Mouse (Mus musculus): ENCODE results near the gene Sipa1l2.

Sipa1l2 gene

DNA sequence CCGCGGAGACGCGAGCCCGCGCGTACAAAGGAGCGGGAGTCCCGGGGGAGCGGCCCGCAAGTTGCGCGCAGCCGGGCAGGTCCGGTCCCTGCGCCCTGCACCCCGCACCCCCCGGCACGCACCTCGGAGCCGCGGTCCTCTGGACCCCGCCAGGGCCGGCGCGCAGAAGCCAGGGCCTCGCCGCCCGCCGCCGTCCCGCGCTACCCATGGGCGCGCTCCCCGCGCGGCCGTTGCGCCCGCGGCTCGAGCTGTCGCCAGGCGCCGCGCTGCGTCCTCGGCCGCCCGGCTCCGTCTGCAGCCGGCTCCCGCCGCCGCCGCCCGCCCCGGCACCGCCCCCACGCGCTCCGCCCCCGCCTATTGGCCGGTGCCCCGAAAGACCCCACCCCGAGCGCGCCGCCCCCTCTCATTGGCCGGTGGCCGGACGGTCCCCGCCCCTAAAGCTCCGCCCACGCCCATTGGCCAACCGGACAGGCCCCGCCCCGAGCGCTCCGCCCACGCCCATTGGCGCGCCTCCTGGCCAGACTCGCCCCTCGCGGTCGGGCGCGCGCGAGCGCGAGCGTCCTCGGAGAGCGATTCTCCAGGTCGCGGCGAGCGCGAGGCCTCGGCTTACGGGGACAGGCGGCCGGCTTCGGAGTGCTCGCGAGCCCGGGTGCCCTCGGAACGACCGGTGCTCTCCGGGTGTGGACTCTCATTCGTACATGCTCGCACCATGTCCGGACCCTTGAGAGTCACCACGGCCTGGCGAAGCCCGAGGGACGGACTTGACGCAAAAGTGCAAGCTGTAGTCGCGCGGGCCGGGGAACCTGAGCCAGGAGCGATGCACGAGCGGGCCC is at the start of gene Sipa1l2:
Gene Sipa1l2 (minus strand): TSS at position 276 of the 833 bp plus-strand sequence.
- in situ Hi-C loops (cut with MboI, MseI) = loop anchor here (5.0 kb wide), 2 partner anchors 298 to 367 kb away; no protein-coding TSS in a partner anchor

DNA sequence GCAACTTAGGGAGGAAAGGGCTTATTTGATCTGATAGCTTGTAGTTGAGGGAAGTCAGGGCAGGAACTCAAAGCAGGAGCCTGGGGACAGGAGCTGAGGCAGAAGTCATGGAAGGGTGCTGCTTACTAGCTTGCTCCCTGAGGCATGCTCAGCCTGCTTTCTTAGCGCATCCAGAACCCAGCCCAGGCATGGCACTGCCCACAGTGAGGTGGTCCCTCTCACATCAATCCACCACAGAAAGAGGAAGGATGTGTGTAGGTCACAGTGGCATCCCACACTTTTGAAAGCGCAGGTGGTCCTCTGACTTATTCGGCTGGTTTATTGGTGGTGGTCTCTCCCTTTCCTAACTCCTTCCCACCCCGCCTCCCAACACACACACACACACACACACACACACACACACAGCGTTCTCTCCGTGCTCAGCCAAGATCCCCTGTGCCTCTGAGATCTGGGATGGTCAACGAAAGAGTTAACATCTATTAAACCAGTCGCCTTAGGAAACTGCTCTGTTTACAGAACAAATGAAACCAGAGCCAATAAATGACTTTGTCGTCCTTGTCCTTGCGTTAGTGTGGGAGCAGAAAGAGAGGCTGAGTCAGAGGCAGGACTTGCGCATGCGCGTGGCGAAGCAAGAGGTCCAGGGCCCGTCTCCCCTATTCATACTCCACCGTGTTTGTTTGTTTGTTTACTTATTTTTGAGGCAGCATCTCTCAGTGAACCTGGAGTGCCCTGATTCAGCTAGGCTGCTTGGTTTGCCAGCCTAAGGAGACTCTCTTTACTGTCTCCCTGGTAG is 49.1 kb upstream of the Sipa1l2 start:
- in situ Hi-C loops (cut with MboI, MseI) = no loop called here

DNA sequence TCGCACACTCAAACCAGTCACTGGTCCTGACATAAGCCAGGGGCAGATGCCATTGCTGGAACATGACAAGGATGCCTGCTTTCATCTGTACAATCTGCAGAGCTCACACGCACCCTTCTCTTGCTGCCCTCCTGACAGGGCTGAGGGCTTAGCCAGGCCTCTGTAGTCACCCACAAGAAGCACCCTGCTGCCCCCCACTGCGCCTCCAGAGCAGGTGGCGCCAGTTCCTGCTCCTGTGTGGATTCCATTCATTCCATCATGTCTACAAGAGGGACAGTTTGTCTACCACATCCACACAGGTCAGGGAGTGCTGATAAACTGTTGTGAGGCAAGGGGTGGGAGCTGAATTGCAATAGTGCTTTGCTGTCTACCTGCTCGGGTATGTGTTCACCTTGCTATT is 47.3 kb upstream of the Sipa1l2 start:
- in situ Hi-C loops (cut with MboI, MseI) = no loop called here

- in situ Hi-C loops (cut with MboI, MseI) = no loop called here
These were observed 46.4 kb upstream of the Sipa1l2 start for GRCm38 (mm10) chr8:125616039-125616438.

DNA sequence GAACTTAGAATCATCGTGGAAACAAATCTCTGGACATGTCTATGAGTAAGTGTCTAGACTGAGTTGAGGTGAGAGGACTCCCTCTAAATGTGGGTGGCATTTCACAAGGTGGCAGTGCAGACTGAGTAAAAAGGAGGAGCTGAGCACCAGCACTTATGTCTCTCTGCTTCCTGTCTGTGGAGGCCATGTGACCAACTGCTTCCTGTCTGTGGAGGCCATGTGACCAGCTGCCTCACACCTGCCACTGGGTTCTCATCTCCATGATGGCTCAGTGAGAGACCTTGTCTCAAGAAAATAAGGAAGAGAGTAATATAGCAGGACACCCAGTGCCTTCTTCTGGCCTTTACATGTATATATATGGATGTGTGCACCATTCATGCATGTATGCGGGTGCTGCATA is 43.9 kb upstream of the Sipa1l2 start:
- in situ Hi-C loops (cut with MboI, MseI) = no loop called here

DNA sequence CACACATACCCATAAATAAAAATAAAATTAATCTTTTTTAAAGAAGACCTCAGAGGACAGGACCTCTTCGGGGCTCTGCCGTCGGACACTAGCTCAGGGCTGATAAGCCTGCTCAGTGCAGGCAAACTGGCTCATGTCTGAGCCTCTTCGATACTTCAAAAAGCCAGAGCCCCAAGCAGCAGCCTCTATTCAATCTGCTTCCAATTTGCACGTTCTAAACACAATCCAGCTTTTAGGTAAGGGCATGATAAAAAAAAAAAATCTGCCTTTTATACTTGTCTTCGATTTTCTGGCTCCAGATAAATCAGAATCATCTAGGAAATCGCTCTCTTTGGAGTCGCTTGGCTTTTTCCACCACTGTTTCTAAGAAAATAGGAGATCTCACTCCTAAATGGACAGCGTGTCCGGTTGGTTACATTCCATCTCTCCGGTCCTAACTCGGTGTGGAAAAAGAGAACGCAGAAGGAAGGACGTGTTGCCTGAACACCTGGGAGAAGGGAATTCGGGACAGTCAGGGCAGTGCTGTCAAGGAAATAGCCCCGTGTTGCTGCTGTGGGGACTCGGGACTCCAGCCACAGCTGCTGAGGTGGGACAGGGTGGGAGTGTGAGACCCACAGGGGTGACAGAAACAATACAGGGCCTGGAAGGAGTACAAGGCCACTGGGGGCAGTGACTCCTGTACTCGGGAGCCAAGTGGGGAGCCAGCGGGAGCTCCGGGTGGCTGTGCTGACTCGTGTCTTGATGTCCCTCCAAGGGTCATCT is 42.4 kb upstream of the Sipa1l2 start:
- in situ Hi-C loops (cut with MboI, MseI) = no loop called here

DNA sequence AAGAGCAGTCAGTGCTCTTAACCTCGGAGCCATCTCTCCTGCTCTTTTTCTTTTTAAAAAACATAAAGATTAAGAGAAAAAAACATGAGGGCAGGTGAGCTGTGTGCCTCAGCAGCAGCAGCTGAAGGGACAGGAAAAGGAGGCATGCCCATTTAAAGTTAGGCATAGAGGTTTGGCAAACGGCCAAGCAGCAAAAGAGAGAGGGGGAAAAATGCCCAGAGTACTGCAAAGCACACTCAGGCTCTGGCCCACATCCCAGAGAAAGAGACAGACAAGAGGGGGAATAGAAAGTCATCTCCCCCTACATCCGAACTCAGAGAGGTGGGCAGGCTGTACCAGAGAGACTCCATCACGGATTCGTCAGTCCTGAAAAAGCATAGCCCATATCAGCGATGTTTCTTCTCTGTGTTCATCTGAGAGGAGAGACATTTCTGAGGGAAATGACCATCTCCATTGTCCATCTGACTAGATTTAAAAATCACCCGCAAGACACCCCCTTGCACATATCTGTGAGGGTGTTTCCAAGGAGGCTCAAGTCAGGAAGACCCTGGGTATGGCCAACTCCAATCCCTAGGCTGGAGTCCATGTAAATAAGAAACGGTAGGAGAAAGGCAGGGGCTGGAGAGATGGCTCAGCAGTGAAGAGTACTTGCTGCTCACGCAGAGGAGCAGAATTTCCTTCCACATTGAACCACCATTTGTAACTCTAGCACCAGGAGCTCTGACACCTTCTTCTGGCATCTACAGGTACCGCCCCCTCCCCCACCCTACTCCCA is 41.6 kb upstream of the Sipa1l2 start:
- in situ Hi-C loops (cut with MboI, MseI) = no loop called here

DNA sequence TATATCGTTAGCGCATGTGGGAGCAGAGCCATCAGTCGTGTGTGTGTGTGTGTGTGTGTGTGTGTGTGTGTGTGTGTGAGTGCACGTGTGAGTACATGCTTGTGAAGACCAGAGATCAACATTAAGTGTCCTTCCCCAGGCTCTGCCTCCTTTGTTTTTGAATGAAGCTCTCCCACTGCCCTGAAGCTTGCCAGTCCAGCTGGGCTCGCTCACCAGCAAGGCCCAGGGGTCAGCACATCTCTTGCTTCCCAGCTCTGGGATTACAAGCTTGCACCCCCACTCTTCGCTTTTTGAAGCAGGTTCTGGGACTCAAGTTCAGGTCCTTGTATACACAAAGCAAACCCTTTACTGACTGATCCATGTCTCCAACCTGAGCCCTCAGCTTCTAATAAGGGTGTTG is 40.1 kb upstream of the Sipa1l2 start:
- in situ Hi-C loops (cut with MboI, MseI) = no loop called here

DNA sequence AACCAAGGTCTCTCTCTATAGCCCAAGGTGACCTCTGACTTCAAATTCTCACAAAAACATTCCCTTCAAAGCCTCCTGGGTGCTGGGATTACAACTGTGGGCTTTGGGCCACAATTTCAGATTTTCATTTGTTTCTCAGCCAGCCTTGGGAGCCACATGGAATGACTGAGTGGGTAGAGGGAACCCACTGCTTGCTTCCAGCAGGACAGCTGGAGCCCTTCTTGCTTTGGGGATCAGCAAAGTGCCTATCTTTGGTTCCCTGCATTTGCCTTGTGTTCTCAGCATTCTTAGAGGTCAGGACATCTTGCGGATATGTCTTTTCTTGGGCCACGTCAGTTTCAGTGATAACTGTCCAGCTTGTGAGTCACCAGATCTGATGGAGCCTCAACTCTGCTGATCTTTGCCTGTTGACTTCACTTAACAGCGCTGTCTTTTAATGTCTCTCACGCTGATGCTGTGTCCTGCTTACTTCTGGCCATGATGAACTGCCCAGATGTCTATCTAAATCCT is 38.2 kb upstream of the Sipa1l2 start:
- in situ Hi-C loops (cut with MboI, MseI) = no loop called here

GRCm38 (mm10) chr8:125606937-125607336 is 37.3 kb upstream of the Sipa1l2 start:
- in situ Hi-C loops (cut with MboI, MseI) = no loop called here

DNA sequence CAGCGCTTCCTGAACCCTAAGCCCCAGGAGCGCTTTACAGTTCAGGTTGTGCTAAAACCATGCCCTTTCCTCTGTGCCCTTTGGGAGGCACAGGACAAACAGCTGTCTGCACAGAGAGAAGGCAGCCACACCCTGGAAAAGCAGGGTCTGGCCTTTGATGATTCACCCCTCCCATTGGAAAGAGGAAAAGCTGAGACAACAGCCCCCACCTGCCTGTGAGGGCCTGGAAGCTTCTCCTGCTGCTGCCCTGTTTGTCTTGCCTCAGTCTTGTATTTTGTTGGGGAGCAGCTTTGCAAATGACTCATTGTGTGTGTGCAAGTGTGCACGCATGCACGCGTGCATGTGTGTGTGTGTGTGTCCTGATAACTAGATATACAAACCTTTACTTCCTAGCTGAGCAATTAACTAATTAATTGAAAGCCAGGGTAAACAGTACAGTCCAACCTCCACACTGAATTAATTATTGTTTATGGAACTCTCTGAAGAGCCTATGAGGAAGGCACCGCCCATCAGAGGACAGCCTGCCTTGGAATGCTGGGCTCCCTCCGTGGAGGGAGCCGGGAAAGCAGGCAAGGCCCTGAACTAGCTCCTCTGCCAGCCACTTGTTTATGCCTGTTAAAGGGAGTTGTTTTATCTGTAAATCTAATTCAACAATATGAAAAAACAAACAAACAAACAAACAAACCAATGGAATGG is 35.4 kb upstream of the Sipa1l2 start:
- in situ Hi-C loops (cut with MboI, MseI) = no loop called here

- in situ Hi-C loops (cut with MboI, MseI) = no loop called here
These were observed 34.7 kb upstream of the Sipa1l2 start for GRCm38 (mm10) chr8:125604213-125604816.

- in situ Hi-C loops (cut with MboI, MseI) = no loop called here
These were observed 33.8 kb upstream of the Sipa1l2 start for GRCm38 (mm10) chr8:125603312-125603840.

DNA sequence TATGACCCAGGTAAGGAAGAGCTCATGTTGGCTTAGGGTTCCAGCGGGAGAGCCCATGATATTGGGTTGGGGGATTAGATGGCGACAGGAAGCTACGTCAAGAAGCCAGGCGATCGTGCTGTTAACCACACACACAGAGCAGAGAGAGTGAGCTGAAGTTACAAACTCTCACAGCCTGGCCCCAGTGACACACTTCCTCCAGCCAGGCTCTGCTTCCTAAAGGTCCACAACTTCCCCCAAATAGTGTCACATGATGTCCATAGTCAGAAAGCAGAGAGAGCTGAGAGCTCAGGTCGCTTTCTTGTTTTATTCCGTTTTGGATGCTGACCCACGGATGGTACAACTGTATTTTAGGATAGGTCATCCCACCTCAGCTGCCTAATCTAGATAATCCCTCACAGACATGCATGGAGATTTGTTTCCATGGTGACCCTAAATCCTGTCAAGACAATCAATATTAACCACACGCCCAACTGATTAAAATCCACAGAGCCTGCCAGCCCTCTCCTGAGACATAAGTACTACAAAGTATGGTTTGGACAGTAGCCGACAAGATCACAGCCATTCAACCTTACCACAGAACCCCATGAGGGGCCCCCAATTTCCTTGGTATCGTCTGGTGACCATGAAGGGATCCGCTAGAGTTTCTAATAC is 30.6 kb upstream of the Sipa1l2 start:
- in situ Hi-C loops (cut with MboI, MseI) = no loop called here

- in situ Hi-C loops (cut with MboI, MseI) = no loop called here
These were observed 26.2 kb upstream of the Sipa1l2 start for GRCm38 (mm10) chr8:125595571-125596508.

GRCm38 (mm10) chr8:125590363-125590762 is 20.8 kb upstream of the Sipa1l2 start:
- in situ Hi-C loops (cut with MboI, MseI) = no loop called here

DNA sequence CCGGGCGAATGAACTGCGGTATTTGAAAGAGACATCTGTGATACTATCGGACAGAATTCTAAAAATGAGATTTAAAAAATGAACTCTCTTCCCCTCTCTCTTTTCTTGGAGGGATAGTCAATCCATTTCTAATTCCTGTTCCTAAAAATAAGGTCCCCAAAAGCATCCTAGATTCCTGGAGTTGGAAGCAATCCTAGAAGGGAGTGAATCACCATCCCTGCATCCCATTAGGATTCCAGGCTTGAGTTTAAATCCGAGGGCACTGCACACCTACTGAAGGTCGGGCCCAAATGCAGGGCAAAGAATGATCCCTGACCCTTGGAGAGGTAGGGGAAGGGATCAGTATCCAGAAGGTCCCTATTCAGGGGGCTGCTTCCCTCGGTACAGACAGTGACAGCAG is 17.0 kb upstream of the Sipa1l2 start:
- in situ Hi-C loops (cut with MboI, MseI) = loop anchor here (10.0 kb wide), 1 partner anchor 1158 kb away; no protein-coding TSS in a partner anchor

DNA sequence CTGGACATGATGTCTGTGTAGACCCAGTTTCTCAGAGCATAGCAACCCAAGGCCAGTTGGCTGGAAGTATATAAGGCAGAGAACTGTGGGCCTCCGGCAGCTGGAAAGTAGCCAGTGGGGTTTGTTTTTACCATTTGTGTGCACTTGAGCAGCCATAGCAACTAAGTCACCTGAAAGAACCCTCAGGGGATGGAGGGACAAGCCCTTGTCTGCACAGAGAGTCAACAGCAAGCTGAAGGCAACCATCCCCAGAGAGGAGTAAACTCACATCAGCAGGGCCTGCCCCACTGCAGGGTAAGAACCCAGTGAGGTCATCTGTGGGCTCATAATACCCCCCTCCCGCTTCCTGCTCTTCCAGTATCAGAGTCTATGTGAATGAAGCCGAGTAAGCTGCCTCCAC is 14.7 kb upstream of the Sipa1l2 start:
- in situ Hi-C loops (cut with MboI, MseI) = loop anchor here (10.0 kb wide), 1 partner anchor 1161 kb away; no protein-coding TSS in a partner anchor

Measured in T-helper 1 cell (primary cell).